Mouse (Mus musculus): ENCODE results near the gene Adck1. TPM values are rescaled to one million over a fixed set of nuclear protein-coding genes. Genes with fewer than 3 reads are reported as not detected.

The Adck1 gene
- polyA plus RNA-seq, 1 experiment from 2014 or later, result 12.7 TPM

DNA sequence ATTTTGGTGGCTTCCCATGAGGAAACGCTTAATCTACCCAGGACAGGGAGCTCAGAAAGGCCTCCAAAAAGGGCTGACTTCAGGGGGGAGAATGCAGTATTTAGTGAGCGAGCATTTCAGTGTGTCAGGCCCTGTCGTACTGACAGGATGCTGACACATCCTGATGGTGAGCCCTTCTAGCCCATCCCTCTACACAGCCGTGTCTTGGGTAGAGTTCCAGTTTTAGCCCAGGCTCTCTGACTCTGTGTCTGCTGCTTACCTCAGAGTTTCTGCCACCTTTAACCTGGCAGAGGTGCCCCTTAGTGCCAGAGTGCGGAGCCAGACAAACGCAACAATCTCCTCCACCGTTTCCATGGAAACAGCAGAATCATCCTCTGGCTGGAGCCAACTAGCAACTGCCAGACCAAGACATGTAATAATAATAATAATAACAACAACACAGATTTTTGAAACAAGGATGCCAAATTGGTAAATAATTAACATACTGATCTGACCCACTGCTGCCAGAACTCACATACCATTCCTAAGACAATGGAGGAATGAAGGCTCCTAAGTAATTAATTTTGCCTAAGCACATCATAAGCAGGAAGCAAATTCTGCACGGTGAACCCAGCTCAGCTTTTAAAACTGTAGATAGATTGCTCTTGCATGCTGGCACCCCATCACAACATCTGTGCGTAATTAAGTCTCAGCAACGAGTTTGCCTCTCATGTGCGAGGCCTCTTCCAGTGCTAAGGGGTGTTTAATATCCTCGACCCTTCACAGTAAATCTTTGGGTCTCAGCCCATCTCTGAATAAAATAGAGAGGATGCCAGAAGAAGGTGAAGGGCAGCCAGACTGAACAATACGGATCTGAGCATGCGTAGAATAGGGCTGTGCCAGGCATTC lies 81.8 kb downstream of the Adck1 start:
- ATAC-seq (ENCODE audit: low FRiP score) (no peak), DNase-seq (ENCODE audit: low spot score, missing footprints) (no peak)
- H3K4me3 ChIP-seq (ENCODE audit: low read depth, low read length), result no peak overlapping the region
- no peak overlapping the region for H3K27ac ChIP-seq (ENCODE audit: low read depth, low read length)
- no peaks in the 10 kb centered on the region for H3K27me3 ChIP-seq (ENCODE audit: control insufficient read depth, insufficient read depth, low read length)
- H3K9ac ChIP-seq (ENCODE audit: low read length), result no peak overlapping the region
- H3K36me3 ChIP-seq (ENCODE audit: control insufficient read depth, insufficient read depth, low read length), result no peaks in the 10 kb centered on the region
- no peak overlapping the region for H3K4me2 ChIP-seq
- H3K4me1 ChIP-seq (ENCODE audit: control insufficient read depth, insufficient read depth, low read length), result no peaks in the 10 kb centered on the region
- no peaks in the 10 kb centered on the region for H3K9me3 ChIP-seq (ENCODE audit: control insufficient read depth, low read length)
- 89% methylated on average over 14 of the region's 14 CpGs for WGBS

GRCm38 (mm10) chr12:88444040-88444439 lies 83.7 kb downstream of the Adck1 start:
- DNase-seq (ENCODE audit: low spot score, missing footprints), result no peak
- WGBS, result 88% methylated on average over 5 of the region's 5 CpGs
- H3K9me3 ChIP-seq (ENCODE audit: control insufficient read depth, low read length), result no peaks in the 10 kb centered on the region
- no peak overlapping the region for H3K4me2 ChIP-seq
- H3K36me3 ChIP-seq (ENCODE audit: control insufficient read depth, insufficient read depth, low read length), result no peaks in the 10 kb centered on the region
- H3K27ac ChIP-seq (ENCODE audit: low read depth, low read length), result no peak overlapping the region
- H3K9ac ChIP-seq (ENCODE audit: low read length), result no peak overlapping the region
- H3K4me3 ChIP-seq (ENCODE audit: low read depth, low read length), result no peak overlapping the region
- ATAC-seq (ENCODE audit: low FRiP score), result no peak
- H3K4me1 ChIP-seq (ENCODE audit: control insufficient read depth, insufficient read depth, low read length), result no peaks in the 10 kb centered on the region
- H3K27me3 ChIP-seq (ENCODE audit: control insufficient read depth, insufficient read depth, low read length), result no peaks in the 10 kb centered on the region

GRCm38 (mm10) chr12:88445471-88445870 lies 85.1 kb downstream of the Adck1 start:
- no peak overlapping the region for H3K4me3 ChIP-seq (ENCODE audit: low read depth, low read length)
- no peak overlapping the region for H3K9ac ChIP-seq (ENCODE audit: low read length)
- DNase-seq (ENCODE audit: low spot score, missing footprints) (no peak), ATAC-seq (ENCODE audit: low FRiP score) (no peak)
- H3K4me1 ChIP-seq (ENCODE audit: control insufficient read depth, insufficient read depth, low read length), result no peaks in the 10 kb centered on the region
- H3K27ac ChIP-seq (ENCODE audit: low read depth, low read length), result no peak overlapping the region
- no peaks in the 10 kb centered on the region for H3K9me3 ChIP-seq (ENCODE audit: control insufficient read depth, low read length)
- H3K27me3 ChIP-seq (ENCODE audit: control insufficient read depth, insufficient read depth, low read length), result no peaks in the 10 kb centered on the region
- no peak overlapping the region for H3K4me2 ChIP-seq
- WGBS, result 88% methylated on average over 3 of the region's 3 CpGs
- no peaks in the 10 kb centered on the region for H3K36me3 ChIP-seq (ENCODE audit: control insufficient read depth, insufficient read depth, low read length)

DNA sequence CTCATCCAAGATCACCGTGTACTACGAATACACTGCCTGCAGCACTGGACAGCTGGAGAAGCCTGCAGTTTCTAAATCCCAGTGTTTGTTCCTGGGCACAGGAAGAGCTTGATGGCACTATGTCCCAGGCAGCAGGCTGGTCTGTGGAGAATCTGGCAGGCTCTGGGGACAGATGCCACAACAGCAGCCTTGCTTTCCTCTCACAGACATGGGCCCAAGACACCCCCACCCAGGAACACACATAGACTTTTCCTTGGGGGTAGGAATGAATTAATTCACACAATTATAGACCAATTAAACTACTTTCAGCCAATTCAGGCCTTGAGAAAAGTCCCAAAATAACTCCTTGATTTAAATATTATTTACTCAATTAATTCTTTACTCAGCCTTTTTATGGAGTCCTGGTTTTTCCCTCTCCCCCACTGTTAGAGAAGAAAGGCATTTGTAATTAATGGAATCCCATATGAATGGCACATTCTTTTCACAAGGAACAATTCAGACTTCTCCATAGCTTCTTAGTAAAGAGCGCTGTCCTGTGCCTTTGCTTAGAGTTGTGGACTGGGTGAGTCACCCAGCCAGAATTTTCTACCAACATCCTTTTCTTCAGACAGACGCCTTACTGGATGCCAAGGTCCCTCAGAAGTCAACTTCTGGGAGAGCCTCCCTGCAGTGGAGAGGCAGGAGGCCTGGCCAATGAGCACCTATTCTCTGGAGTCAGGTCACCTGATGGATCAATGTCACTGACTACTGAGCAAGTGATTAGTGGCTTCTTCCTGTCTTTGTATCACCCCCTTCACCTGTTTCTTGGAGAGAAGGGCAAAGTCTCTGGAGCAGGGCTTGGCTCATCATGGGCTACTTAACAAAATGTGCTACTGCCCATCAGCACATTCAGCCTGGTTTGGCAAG lies 90.6 kb downstream of the Adck1 start:
- Histone ChIP-seq H3K9me3 (ENCODE audit: control insufficient read depth, low read length) (no peaks in the 10 kb centered on the region), H3K9ac (ENCODE audit: low read length) (no peak overlapping the region), H3K4me1 (ENCODE audit: control insufficient read depth, insufficient read depth, low read length) (no peaks in the 10 kb centered on the region), H3K36me3 (ENCODE audit: control insufficient read depth, insufficient read depth, low read length) (no peaks in the 10 kb centered on the region), H3K4me3 (ENCODE audit: low read depth, low read length) (no peak overlapping the region), H3K27me3 (ENCODE audit: control insufficient read depth, insufficient read depth, low read length) (no peaks in the 10 kb centered on the region), H3K4me2 (no peak overlapping the region), H3K27ac (ENCODE audit: low read depth, low read length) (no peak overlapping the region)
- 78% methylated on average over 4 of the region's 4 CpGs for WGBS
- ATAC-seq (ENCODE audit: low FRiP score), result no peak
- DNase-seq (ENCODE audit: low spot score, missing footprints), result no peak

DNA sequence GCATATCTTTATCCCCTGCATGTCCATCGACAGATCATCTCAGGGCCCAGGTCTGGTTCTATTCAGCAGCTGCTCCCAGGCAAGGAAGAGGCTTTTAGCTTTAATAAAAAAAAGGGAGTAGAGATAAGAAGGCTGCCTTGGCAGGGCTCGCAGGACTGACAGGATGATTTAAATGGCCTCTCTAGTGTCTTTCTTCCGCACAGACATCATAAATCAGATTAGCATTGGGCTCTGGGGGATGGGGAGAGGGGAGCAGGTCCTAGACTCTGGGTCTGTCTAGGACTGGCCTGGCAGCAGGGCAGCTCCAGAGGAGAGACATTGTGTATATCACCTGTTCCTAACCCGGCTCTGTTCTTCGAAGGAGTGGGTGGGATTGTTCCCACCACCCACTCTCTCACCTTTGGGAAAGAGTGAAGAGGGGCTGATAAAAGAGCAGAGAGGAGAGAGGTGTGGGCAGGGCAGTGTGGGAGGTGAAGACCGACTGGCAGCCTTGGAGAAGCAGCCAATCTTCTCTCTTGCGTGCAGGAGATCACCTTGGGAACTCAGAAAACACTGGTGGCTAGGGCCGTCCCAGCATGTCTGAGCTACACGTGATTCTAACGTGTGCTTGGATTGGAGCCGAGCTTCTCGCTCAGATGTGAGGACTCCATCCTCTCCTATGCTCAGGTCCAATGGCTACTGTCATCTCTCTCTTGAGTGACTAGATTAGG lies 94.5 kb downstream of the Adck1 start:
- Histone ChIP-seq H3K36me3 (ENCODE audit: control insufficient read depth, insufficient read depth, low read length) (no peaks in the 10 kb centered on the region), H3K4me3 (ENCODE audit: low read depth, low read length) (no peak overlapping the region), H3K4me1 (ENCODE audit: control insufficient read depth, insufficient read depth, low read length) (no peaks in the 10 kb centered on the region), H3K27me3 (ENCODE audit: control insufficient read depth, insufficient read depth, low read length) (no peaks in the 10 kb centered on the region), H3K9ac (ENCODE audit: low read length) (no peak overlapping the region), H3K4me2 (no peak overlapping the region), H3K9me3 (ENCODE audit: control insufficient read depth, low read length) (no peaks in the 10 kb centered on the region), H3K27ac (ENCODE audit: low read depth, low read length) (no peak overlapping the region)
- DNase-seq (ENCODE audit: low spot score, missing footprints) (no peak), ATAC-seq (ENCODE audit: low FRiP score) (no peak)
- WGBS, result 88% methylated on average over 12 of the region's 12 CpGs

- Histone ChIP-seq H3K27ac (ENCODE audit: low read depth, low read length) (no peak overlapping the region), H3K9ac (ENCODE audit: low read length) (no peak overlapping the region), H3K27me3 (ENCODE audit: control insufficient read depth, insufficient read depth, low read length) (no peaks in the 10 kb centered on the region), H3K4me1 (ENCODE audit: control insufficient read depth, insufficient read depth, low read length) (no peaks in the 10 kb centered on the region), H3K4me2 (no peak overlapping the region), H3K36me3 (ENCODE audit: control insufficient read depth, insufficient read depth, low read length) (no peaks in the 10 kb centered on the region), H3K9me3 (ENCODE audit: control insufficient read depth, low read length) (no peaks in the 10 kb centered on the region), H3K4me3 (ENCODE audit: low read depth, low read length) (no peak overlapping the region)
- DNase-seq (ENCODE audit: low spot score, missing footprints) (no peak), ATAC-seq (ENCODE audit: low FRiP score) (no peak)
- WGBS, result 87% methylated on average over 1 of the region's 1 CpGs
These were observed 96.7 kb downstream of the Adck1 start for GRCm38 (mm10) chr12:88457021-88457420.

DNA sequence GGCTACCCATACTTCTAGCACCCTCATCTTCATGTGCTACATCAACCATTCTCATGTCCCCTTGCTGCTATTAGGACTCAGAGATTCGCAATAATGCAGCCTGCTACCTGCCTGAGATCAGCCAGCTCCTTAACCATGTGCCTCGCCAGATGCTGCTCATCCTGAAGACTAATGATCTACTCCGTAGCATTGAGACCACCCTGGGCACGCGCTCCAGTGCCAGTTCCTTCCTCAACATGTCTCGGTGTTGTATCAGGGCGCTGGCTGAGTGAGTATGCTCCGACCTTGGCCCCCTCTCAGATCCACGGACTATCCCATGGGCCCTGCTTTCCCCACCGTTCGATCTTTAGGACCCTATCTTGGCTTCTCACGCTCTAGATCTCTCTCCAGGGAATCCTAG lies 98.6 kb downstream of the Adck1 start:
- H3K4me1 ChIP-seq (ENCODE audit: control insufficient read depth, insufficient read depth, low read length), result no peaks in the 10 kb centered on the region
- H3K4me3 ChIP-seq (ENCODE audit: low read depth, low read length), result no peak overlapping the region
- no peaks in the 10 kb centered on the region for H3K36me3 ChIP-seq (ENCODE audit: control insufficient read depth, insufficient read depth, low read length)
- no peaks in the 10 kb centered on the region for H3K27me3 ChIP-seq (ENCODE audit: control insufficient read depth, insufficient read depth, low read length)
- H3K27ac ChIP-seq (ENCODE audit: low read depth, low read length), result no peak overlapping the region
- H3K9me3 ChIP-seq (ENCODE audit: control insufficient read depth, low read length), result no peaks in the 10 kb centered on the region
- ATAC-seq (ENCODE audit: low FRiP score), result no peak
- H3K9ac ChIP-seq (ENCODE audit: low read length), result no peak overlapping the region
- DNase-seq (ENCODE audit: low spot score, missing footprints), result no peak
- no peak overlapping the region for H3K4me2 ChIP-seq
- WGBS, result 94% methylated on average over 12 of the region's 12 CpGs

DNA sequence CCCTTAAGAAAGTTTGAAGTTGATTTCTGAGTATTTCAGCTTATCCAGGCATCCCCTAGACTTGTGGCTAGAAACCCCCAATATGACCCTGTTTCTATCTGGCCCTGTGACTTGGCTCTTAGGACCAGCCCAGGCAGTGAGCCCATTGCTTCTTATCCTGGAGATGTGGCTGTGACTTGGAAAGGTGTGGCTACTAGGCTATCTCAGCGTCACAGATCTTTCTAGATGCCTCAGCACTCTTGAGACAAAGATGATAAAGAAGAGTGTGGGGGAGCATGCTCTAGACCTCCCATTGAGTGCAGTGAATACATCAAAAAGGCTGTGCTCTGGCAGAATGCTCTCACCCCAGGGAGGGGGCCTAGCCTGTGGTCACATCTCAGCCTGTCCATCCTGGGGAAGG lies 99.1 kb downstream of the Adck1 start:
- 91% methylated on average over 1 of the region's 1 CpGs for WGBS
- ATAC-seq (ENCODE audit: low FRiP score) (no peak), DNase-seq (ENCODE audit: low spot score, missing footprints) (no peak)
- Histone ChIP-seq H3K9ac (ENCODE audit: low read length) (no peak overlapping the region), H3K4me2 (no peak overlapping the region), H3K36me3 (ENCODE audit: control insufficient read depth, insufficient read depth, low read length) (no peaks in the 10 kb centered on the region), H3K4me1 (ENCODE audit: control insufficient read depth, insufficient read depth, low read length) (no peaks in the 10 kb centered on the region), H3K27ac (ENCODE audit: low read depth, low read length) (no peak overlapping the region), H3K27me3 (ENCODE audit: control insufficient read depth, insufficient read depth, low read length) (no peaks in the 10 kb centered on the region), H3K9me3 (ENCODE audit: control insufficient read depth, low read length) (no peaks in the 10 kb centered on the region), H3K4me3 (ENCODE audit: low read depth, low read length) (no peak overlapping the region)
